Mouse (Mus musculus) lung, postnatal 10 days (tissue): Measurements from ENCODE around the gene Vmn2r9.
"Not testable (repeated sequence)": the region's sequence is repeated elsewhere in the genome, so short reads cannot be mapped to it uniquely, and the experiment has no call there.

Experiments used
- DNase-seq: peaks from one replicate; pipeline ENCODE4 v3.0.0; 2021

The Vmn2r9 gene

GRCm38 (mm10) chr5:108852501-108852900 lies at the start of gene Vmn2r9:
Gene Vmn2r9 (minus strand): TSS chr5:108852601.
- DNase-seq = not testable (repeated sequence)

DNA sequence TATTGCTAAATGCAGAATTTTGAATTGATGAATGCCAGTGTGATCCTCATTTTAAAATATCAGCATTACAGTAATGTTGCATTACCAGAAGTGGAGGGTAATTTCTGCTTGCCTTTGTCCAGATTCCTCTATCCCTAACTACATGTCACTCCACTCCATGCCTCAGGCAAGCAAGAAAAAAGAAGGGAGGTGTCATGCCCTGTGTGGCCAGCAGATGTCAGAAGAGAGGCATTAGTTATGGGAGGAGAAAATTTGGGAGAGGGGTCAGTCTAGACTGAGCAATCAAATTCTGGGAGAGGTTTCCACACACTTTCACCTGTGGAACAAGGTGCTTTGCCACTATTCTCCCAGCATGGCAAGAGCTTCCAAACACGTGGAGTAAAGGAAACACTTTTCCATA lies 14.3 kb upstream of the Vmn2r9 start:
- DNase-seq = peak; percentile 38

DNA sequence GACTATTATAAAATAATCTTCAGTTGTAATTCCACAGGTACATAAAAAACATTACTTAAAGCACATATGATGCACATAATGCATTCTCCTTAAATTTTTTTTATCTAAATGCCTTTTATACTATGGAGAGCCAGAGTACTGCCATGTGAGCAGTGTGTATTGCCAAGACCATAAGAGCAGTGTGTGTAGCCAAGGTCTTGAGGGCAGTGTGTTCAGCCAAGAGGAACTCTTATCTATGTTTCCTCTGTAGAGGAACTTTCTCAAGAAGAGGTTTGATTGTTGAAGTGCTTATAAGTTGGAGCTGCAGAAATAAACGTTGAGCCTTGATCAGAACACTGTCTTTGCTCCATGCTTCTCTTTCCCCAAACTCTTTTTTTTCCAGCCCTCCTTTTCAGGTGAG lies 2.9 kb downstream of the Vmn2r9 start:
- peak; percentile 14 for DNase-seq

DNA sequence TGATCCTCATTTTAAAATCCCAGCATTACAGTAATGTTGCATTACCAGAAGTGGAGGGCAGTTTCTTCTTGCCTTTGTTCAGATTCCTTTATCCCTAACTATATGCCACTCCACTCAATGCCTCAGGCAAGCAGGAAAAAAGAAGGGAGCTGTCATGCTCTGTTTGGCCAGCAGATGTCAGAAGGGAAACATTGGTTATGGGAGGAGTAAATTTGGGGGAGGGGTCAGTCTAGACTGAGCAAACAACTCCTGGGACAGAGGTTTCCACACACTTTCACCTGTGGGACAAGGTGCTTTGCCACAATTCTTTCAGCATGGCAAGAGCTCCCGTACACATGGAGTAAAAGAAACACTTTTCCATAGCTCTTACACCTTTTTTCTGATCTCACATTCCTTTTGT lies 16.2 kb downstream of the Vmn2r9 start:
- peak; percentile 48 for DNase-seq

- DNase-seq = no peak
Measured at GRCm38 (mm10) chr5:108823276-108823675, 29.1 kb downstream of the Vmn2r9 start.

- DNase-seq = not testable (repeated sequence)
Measured at GRCm38 (mm10) chr5:108808750-108809149, 43.7 kb downstream of the Vmn2r9 start, which contains the start of gene Vmn2r8. Gene Vmn2r8 (minus strand): TSS chr5:108808850.

GRCm38 (mm10) chr5:108803646-108804045 lies 48.8 kb downstream of the Vmn2r9 start:
- peak; percentile 3 for DNase-seq

DNA sequence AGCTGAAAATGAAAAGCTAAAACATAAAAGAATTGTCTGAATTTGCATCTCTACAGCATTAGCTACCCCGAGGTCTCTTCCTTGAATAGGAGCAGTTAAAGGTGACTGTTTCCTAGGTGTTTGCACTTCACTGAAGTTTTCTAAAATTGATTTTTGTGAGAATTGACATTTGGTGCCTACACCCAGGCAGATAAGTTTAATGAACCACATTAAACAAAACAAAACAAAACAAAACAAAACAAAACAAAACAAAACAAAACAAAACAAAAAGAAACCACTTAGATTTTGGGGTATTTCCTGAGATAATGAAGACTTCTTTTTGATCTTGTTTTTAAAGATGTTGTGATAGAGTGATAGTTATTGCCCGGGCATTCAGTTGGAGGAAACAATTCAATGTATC lies 57.1 kb downstream of the Vmn2r9 start, which contains the start of gene Tmed11:
Gene Tmed11, minus strand, starts transcription at position 101 of the 400 bp plus-strand sequence.
- DNase-seq = not testable (repeated sequence)

GRCm38 (mm10) chr5:108790385-108790784 lies 62.0 kb downstream of the Vmn2r9 start:
- DNase-seq = peak; percentile 51
